Mouse (Mus musculus) lung, adult 2 months (tissue): ENCODE data around the gene Pax8. TPM values are rescaled to one million over a fixed set of nuclear protein-coding genes. Genes with fewer than 3 reads are reported as not detected.

Source experiments
- DNase-seq: peaks from one replicate; pipeline ENCODE4 v3.0.0; 2022
- H3K4me1 ChIP-seq: fragments of 200-500 bp; 2 replicates; pipeline ENCODE4 v1.6.1; 2011; ENCODE audit warnings: low read length; ENCODE audit not compliant: control insufficient read depth, insufficient read depth
- H3K4me3 ChIP-seq: fragments of 200-500 bp; replicated peaks from 2 replicates; pipeline ENCODE3; 2011; ENCODE audit warnings: low read depth, mild to moderate bottlenecking, control low read depth, low read length; ENCODE audit errors: extremely low read depth
- CTCF ChIP-seq: fragments of 200-500 bp; IDR thresholded peaks from 2 replicates; pipeline ENCODE4 v1.5.1; 2011; ENCODE audit warnings: mild to moderate bottlenecking, low read length, control low read depth; ENCODE audit not compliant: insufficient read depth
- POLR2A ChIP-seq: fragments of 200-500 bp; IDR thresholded peaks from 2 replicates; pipeline ENCODE4 v1.6.1; 2011; ENCODE audit warnings: low read depth, mild to moderate bottlenecking, control low read depth, low read length, borderline replicate concordance; ENCODE audit errors: extremely low read depth
- WGBS: fragments of 180-500 bp; shearing (Covaris S2); methylation state at CpG from one replicate; pipeline ENCODE4 v1.1.7; 2018; 5-methylcytosine and 5-hydroxymethylcytosine counted together
- polyA plus RNA-seq: library from polyadenylated mRNA; depleted of rRNA; stranded (reverse); fragments of >200 nt; gene quantifications from 2 replicates; pipeline ENCODE4 v1.2.3, GENCODE M21; 2012

Gene Pax8
- polyA plus RNA-seq, 1 experiment, result not detected

DNA sequence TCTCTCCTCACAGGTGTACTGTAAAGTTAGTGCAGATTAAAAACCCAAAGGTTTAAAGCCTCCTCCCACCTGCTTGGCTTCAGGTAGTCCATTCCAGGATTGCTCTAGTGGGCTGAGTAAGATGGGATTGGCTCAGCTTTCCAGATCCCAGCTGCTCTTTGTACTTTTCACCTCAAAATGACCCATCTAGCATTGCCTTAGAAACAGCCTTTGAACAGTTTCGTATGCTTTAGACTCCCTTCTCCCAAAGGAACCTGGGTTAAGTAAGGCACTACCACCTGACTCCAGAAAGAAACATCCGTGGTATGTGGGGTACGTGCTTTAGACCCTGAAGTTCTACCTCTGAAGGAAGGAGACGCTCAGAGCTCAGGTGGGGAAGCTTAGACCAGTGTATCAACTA is 6.3 kb downstream of the Pax8 start:
- 64% methylated on average over 4 of the region's 4 CpGs for WGBS
- TF ChIP-seq CTCF (no peak), POLR2A (no peak)
- no peak overlapping the region for H3K4me3 ChIP-seq
- H3K4me1 ChIP-seq, result peaks cover 11% of the 10 kb centered on the region
- DNase-seq, result no peak

DNA sequence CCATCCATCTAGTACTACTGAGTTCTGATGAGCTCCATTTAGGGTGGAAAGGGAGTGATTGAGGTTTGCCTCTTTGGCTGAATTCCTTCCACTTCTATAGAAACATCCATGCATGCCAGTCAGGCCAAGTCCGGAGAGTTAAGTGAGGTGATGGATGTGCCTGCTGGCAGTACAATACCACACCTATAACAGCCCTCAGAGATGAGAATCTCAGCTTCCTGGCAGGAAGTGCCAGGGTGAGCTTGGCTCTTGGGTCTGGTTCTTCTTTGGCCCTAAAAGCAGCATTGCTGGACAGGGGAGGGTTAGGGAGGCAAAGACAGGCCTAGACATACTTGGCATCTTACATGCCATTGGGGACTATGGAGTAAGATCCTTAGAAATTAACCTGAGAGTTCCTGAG is 7.0 kb downstream of the Pax8 start:
- H3K4me3 ChIP-seq, result no peak overlapping the region
- no peak for TF ChIP-seq POLR2A
- no peak for TF ChIP-seq CTCF
- 29% methylated on average over 1 of the region's 1 CpGs for WGBS
- H3K4me1 ChIP-seq, result peaks cover 11% of the 10 kb centered on the region
- DNase-seq, result no peak

DNA sequence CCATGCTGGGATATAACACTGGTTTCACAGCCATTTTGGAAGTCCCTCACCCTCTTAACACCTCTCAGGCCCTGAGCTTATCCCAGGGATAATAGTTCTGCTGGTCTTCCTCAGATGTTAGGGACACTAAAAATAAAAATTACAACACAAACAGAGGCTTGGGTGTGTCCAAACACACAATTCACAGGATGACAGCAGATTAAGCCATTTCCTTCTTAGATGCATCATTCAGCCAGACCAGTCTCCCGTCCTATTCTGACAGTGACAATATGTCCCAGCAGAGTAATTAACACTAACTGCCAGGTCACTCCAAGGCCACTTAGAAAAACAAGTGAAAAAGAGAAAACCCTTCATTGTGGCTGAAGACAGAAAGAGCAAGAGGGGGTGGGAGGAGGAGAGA is 8.2 kb downstream of the Pax8 start:
- TF ChIP-seq CTCF (no peak), POLR2A (no peak)
- no peak for DNase-seq
- Histone ChIP-seq H3K4me1 (peaks cover 11% of the 10 kb centered on the region), H3K4me3 (no peak overlapping the region)
- WGBS, result 23% methylated on average over 1 of the region's 1 CpGs

DNA sequence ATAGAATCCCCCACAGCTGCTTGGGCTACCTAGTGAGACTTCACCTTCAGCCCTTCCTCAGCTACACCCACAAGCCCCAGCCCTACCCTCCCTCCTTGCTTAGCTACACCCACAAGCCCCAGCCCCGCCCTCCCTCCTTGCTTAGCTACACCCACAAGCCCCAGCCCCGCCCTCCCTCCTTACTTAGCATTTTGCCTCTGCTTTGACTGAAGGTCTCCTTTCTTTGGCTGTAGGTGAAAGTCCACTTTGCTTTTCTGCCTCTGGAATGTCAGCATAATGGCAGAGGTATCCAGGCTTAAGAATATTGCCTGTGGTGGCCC is 14.6 kb downstream of the Pax8 start:
- no peak for DNase-seq
- H3K4me1 ChIP-seq, result peaks cover 2% of the 10 kb centered on the region; the same call in 1 of the 2 replicates
- TF ChIP-seq POLR2A (no peak), CTCF (no peak)
- H3K4me3 ChIP-seq, result no peak overlapping the region
- WGBS, result 39% methylated on average over 2 of the region's 2 CpGs

DNA sequence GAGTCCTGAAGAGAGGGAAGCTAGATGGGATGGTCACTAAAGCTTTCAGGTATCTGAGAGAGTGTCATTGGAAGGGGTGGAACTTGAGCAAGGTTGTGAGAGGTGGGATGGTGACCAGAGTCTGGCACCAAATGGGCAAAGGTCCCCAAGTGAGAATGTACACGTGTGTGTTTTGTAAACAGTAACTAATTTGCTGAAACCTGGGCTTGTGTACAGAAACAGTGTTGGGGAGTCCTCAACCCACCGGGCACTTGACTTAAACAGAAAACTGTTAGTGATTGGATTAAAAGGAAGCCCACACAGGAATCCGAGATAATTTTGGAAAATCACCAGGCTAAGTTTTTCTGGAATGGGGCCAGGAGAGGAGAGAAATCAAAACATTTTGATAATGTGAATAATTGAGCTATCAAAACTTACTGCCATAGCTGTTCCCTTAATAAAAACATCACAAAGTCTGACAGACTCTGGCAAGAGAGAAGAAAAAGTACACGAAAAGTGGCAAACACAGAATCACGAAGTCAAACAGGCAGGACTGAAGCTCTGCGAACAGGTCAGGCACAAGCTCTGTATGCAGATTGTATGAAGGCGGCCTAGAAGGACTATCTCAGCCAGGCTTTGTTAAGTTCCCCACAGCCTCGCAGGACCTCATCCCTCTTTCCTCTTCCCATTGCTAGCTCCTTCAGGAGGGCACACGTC is 15.1 kb downstream of the Pax8 start:
- DNase-seq, result no peak
- H3K4me1 ChIP-seq, result peaks cover 2% of the 10 kb centered on the region; the same call in 1 of the 2 replicates
- no peak overlapping the region for H3K4me3 ChIP-seq
- TF ChIP-seq POLR2A, result no peak
- no peak for TF ChIP-seq CTCF
- WGBS, result 27% methylated on average over 9 of the region's 9 CpGs

DNA sequence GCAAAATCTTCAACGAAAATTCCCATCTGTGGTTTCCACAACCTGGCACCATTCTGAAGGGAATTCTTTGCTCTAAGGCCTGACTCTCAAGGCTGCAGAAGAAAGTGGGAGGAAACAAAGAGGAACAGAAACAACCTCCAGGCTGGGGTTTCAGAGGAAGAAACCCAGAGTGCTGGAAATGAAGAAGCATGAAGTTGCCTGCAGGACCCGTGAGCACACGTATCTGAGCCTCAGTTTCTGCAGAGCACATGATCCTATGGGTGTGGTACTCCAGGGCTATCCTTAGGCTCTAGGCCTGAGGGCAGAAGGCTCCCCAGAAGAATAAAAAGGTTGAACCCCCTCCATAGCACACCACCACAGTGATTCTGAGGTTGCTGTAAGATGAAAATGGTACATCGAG is 18.6 kb downstream of the Pax8 start:
- TF ChIP-seq CTCF (no peak), POLR2A (no peak)
- no peak overlapping the region for H3K4me3 ChIP-seq
- no peak for DNase-seq
- H3K4me1 ChIP-seq, result 0 out of 2 replicates have a peak, but pooled peaks cover 2% of the 10 kb centered on the region
- 77% methylated on average over 4 of the region's 4 CpGs for WGBS

DNA sequence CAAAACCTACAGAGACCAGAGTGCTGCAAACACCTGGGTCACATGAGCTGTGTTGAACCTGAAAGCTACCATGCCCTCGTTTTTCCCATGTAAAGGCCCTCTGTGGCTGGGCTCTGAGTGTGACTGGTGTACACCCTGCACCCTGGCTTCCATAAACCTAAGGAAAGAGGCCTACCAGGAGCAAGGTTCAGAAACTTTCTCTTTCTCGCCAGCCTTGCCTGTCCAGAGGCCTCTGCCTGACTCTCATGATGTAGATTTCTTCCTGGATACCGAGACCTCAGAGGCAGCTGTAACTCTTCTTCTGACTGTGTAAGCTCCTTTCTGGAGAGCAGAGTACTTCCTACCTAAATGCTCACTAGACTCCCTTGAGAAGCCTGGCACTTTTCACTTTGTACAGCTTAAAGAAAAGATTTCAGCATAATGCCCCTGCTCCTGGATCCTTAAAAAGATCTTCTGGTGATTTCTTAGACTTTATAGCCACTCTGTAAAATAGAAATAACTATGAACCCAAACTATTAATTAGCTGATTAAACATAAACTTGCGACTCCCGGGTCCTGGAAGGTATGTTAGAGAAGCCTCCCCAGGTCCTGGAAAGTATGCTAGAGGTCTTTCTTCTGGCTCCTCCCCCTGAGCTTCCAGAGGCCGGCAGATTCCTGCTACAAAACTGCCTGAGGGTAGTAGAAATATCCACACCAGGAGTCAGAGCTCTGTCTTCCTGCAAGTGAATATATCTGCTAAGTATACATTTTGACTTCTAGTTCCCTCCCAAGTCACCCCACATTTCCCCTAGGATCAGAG is 20.1 kb downstream of the Pax8 start:
- 54% methylated on average over 6 of the region's 6 CpGs for WGBS

DNA sequence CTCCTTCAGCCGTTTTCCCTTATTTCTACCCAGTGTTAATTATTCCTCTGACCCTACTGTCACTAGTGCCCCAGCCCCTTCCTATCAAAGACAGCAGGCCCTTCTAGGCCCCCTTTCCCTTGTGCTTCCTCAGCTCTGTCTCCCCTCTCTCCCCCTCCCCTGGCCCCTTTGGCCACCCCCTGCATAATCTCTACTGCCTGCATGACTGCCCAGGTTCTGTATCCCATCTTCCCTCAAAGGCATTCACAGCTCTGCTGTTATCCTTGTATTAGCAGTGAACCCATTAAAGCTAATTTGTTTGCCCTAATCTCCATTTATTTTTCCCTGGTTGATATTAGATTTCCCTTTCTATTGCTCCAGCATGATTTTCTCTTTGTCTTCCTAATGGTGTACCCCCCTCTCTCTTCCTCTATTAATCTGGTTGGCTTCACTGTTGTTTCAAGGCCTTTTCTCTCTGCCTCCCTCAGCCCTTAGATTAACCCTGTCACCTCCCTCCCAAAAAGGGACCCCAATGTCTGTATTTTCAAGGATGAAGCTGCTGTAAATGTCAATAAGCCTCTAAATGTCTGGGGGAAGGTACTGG is 20.9 kb downstream of the Pax8 start:
- no peak for TF ChIP-seq CTCF
- TF ChIP-seq POLR2A, result no peak
- 62% methylated on average over 1 of the region's 1 CpGs for WGBS
- no peaks in the 10 kb centered on the region for H3K4me1 ChIP-seq

More for the DNA sequence above, 20.1 kb downstream of the Pax8 start:
- Histone ChIP-seq H3K4me3 (no peak overlapping the region), H3K4me1 (no peaks in the 10 kb centered on the region)
- no peak for TF ChIP-seq CTCF
- no peak for TF ChIP-seq POLR2A
- DNase-seq, result no peak

DNA sequence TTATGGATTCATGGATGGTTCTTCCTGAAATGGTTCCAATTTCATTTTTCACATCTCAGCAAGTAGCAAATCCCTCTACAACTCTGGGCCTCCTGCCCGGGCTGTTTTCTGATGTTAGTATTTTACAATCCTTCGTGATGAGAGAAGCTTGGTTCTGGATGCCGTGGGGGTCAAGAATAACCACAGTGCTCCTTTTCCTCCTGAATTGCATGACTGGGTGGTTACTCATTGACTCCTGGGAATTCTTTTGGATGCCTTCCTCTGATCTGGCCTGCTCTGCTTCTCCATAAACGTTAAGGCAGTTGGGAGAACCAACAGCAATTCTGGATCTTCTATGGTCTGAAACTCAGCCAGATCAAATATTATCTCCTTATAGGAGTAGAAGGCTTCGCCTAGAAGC is 22.2 kb downstream of the Pax8 start:
- TF ChIP-seq CTCF (no peak), POLR2A (no peak)
- WGBS, result 74% methylated on average over 5 of the region's 5 CpGs
- Histone ChIP-seq H3K4me3 (no peak overlapping the region), H3K4me1 (no peaks in the 10 kb centered on the region)
- no peak for DNase-seq

More for the DNA sequence above, 20.9 kb downstream of the Pax8 start:
- no peak overlapping the region for H3K4me3 ChIP-seq
- DNase-seq, result no peak

DNA sequence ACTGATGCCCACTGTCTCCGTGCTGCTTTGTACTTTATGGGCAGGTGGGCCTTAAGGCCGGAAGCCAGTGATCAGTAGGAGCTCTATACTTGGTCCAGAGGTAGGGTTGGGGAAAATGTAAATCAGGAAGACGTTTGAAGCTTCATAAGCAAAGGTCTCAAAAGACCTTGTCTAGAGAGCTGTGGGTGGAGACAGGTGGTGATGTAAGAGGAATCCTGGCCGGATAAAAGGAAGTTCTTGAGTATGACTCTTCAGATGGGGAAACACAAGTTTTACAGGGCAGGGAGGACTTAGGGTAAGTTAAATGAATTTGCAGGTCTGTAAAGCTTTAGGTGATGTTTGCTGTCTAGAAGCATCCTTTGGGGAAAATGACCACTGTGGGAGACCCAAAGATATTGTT is 26.3 kb downstream of the Pax8 start:
- no peaks in the 10 kb centered on the region for H3K4me1 ChIP-seq
- H3K4me3 ChIP-seq, result no peak overlapping the region
- 59% methylated on average over 4 of the region's 4 CpGs for WGBS
- no peak for DNase-seq
- TF ChIP-seq POLR2A, result no peak
